Mouse (Mus musculus): ENCODE measurements around the gene Gm27029.
"Not testable (repeated sequence)": the region's sequence is repeated elsewhere in the genome, so short reads cannot be mapped to it uniquely, and the experiment has no call there.

Gene Gm27029

DNA sequence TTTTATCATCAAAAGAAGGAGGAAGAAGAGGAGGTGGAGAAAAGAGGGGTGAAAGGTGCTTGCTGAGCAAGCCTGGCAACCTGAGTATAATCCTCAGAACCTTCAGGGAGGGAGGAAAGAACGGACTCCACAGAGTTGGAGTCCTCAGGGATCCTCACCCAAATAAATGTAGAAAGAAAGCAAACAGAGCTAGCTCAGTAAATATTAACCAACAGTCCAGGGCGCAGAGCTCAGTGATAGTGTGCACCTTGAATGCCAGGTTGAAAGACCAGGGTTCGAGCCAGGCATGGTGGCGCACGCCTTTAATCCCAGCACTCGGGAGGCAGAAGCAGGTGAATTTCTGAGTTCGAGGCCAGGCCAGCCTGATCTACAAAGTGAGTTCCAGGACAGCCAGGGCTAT, 31.0 kb upstream of the Gm27029 start:
- DNase-seq, result no peak

- DNase-seq, result no peak
Observed at GRCm38 (mm10) chr11:101454702-101455101, 30.1 kb upstream of the Gm27029 start.

DNA sequence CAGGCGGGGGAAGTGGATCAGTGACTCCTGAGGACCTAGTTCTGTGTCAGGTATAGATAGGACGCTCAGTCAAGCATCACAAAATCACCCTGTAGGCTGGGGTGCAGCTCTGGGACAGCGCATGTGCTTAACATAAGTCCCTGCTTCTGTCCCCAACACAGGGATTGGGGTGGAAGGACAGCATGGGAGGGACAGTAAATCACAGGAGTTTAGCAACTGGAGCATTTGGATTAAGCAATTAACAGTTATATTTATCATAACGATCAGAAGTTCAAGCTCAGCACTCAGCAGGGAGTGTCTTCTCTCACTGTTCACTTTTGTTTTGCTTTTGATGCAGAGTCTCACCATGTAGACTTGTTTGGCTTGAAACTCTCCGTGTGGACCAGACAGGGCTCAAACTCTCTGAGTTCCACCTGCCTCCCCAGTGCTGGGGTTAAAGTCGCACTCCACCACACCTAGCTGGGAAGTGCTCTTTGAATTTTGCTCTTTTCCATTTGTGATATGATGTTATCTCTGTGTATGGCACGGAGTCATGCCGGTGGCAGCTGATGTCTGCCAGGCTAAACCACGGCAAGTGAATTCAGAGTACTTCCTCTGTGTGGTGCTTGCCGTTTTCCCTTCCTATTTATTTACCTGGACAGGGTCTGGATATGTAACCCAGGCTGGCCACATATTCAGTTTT, 27.6 kb upstream of the Gm27029 start:
- DNase-seq, result no peak

DNA sequence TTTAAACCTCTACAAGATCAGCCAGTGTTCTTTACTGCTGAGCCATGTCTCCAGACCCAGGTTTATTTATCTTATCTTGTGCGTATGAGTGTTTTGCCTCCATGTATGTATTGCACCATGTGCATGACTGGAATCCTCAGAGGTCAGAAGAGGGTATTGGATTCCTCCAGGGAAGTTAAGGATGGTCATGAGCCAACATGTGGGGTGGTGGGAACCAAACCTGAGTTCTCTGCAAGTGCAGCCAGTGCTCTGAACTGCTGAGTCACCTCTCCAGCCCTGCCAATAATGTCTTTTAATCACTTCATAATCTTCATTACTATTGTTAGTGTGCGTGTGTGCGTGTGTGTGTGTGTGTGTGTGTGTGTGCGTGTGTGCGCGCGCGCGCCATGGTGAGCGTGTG, 26.9 kb upstream of the Gm27029 start:
- no peak for DNase-seq

DNA sequence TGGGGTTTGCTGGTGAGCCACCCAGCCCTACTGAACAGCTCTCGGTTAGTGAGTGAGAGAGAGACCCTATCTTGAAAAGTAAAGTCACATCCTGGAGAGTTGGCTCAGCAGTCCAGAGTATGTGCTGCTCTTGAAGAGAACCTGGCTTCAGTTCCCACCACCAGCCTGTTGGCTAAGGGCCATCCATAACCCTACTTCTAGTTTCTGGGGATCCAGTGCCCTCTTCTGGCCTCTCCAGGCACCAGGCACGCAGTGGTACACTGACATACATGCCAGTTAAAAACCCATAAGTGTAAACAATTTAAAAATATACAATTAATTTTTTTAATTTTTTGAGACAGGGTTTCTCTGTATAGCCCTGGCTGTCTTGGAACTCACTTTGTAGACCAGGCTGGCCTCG, 25.8 kb upstream of the Gm27029 start:
- DNase-seq, result no peak

GRCm38 (mm10) chr11:101449596-101449995, 25.0 kb upstream of the Gm27029 start:
- DNase-seq, result not testable (repeated sequence)

GRCm38 (mm10) chr11:101448899-101449298, 24.3 kb upstream of the Gm27029 start:
- DNase-seq, result no peak

DNA sequence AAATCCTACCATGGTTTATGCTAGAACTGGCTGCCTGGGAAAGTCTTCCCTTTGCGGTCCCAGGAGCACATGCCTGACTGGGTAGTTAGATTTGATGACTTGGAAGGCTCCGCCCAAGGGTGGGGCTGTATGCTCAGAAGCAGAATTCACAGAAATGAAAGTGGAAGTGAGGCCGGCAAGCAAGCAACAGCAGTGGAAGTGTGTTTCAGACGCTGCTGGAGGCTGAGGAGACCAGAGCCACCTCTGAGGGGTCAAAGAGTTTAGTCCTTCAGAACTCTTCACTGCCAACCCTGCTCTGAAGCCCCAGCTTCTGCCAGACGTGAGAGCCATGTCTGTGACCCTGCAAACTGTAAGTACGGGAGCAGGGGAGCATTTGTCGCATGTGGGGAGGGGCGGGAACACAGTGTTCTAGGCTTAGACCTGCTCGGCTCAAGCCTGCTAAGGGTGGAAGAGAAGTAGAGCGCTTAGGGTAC, 23.7 kb upstream of the Gm27029 start, which contains the start of gene Ifi35:
Gene Ifi35, plus strand, starts transcription at position 134 of the 473 bp plus-strand sequence.
- peak; percentile 48 for DNase-seq

GRCm38 (mm10) chr11:101447786-101448185, 23.2 kb upstream of the Gm27029 start:
- no peak for DNase-seq

GRCm38 (mm10) chr11:101446860-101447259, 22.3 kb upstream of the Gm27029 start:
- not testable (repeated sequence) for DNase-seq

GRCm38 (mm10) chr11:101446319-101446718, 21.7 kb upstream of the Gm27029 start:
- DNase-seq, result no peak

DNA sequence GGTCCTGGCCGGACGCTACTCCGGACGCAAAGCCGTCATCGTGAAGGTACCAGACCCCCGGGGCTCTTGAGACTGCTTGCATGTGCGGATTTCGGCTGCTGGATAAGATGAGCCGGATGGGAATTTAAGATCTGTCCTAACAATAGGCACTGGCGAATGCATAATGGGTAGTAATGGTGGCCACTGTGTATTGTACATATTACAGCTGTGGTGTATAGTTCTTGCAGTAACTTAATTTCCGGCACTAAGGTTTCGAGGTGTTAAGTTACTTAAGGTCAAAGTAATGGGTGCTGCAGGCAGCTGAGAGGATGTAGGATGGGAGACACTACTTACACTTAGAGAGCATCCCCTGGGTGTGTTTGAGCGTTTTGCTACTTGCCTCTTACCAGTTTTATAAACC, 18.2 kb upstream of the Gm27029 start:
- no peak for DNase-seq

DNA sequence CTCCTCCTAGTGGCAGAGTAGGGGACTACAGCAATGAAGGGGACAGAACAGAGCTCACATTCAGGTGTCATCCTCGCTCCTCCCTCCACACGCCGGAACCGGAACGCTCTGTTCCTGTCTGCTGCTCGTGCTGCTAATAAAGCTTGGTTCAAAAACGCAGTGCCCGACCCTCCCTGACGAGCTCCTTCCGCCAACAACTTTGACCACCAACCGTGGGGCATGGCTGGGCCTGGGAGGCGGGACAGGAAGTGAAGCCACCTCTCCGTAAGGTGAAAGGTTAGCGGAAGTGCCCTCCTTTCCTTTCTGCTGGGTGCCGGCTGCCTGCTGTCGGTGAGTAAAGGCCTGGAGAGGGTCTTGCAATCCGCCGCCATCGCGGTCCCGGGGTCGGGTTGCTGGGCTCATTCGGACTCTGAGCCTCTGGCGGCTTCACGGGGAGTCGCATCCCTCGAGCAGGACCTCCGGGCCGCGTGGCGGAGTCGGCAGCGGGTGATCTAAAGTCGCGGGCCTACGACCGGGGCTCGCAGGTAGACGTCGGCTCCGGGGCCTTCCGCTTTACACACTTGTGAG, 17.6 kb upstream of the Gm27029 start, which contains the start of gene Rpl27:
Gene Rpl27, plus strand, starts transcription at position 172 of the 567 bp plus-strand sequence.
- peak; percentile 99 for DNase-seq

DNA sequence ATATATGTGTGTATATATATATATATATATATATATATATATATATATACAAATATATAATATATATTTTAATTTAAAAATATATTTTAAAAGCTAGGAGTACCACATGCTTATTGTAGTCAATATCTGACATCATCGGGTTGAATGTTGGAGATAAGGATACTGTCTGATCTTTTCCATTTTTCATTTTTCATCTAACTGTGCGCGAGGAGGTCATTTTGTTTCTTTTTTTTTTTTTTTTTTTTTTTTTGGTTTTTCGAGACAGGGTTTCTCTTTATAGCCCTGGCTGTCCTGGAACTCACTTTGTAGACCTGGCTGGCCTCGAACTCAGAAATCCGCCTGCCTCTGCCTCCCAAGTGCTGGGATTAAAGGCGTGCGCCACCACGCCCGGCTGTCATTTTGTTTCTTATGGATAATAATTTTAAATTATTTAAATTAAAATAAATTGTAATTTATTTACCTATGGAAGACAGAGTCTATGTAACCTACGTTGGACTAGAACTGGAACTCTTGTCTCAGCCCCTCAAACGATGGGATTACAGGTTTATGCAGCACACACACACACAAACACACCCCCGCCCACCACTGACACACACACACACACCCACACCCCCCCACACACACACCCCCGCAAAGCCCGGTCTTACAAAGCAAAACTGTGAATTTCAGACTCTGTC, 17.0 kb upstream of the Gm27029 start:
- DNase-seq, result not testable (repeated sequence)

- DNase-seq, result not testable (repeated sequence)
Observed at GRCm38 (mm10) chr11:101438006-101438405, 13.4 kb upstream of the Gm27029 start.

DNA sequence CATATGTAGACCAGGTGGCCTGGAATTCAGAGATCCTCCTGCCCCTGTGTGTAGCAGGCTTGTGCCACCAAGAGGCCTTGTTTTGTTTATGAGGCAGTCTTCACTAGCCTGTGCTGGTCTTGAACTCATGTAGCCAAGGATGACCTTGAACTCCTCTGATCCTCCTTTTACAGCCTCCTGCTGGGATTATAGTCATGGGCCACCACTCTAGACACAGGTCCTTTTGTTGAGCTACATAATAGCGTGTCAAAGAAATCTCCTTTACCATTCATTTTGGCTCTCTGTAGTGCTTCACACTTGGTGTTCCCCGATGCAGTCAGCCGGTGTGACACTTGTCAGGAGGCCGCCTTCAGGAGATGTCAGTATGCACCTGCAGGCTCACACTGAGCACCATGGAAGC, 12.3 kb upstream of the Gm27029 start:
- DNase-seq, result no peak

DNA sequence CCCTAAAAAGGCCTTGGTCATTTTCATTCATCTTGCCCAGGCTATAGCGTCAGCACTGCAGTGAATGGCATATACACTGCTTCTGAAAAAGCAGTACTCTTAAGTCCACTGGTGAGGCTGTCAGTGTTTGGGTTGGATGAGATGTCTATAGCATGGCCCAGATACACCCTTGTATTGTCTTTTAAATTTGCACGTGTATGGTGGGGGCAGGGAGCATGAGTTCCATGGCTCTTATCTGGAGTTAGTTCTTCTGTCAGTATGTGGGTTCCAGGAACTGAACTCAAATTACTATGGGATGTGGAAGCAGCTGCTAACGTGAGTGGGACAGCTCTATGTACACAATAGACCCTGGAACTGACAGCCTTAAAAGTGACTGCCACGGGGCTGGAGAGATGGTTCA, 11.2 kb upstream of the Gm27029 start:
- no peak for DNase-seq

GRCm38 (mm10) chr11:101433396-101433795, 8.8 kb upstream of the Gm27029 start:
- no peak for DNase-seq

GRCm38 (mm10) chr11:101431327-101431726, 6.7 kb upstream of the Gm27029 start:
- DNase-seq, result no peak

GRCm38 (mm10) chr11:101426165-101426564, 1.6 kb upstream of the Gm27029 start:
- DNase-seq, result no peak

GRCm38 (mm10) chr11:101424925-101425813, 573 bp upstream of the Gm27029 start, which contains the start of the genes Rundc1 and Ptges3l:
Gene Rundc1 (plus strand): TSS chr11:101425085.
Gene Ptges3l (minus strand): TSS chr11:101425333.
- peak; percentile 98 for DNase-seq

- DNase-seq, result no peak
Observed at GRCm38 (mm10) chr11:101420148-101420547, 4.4 kb downstream of the Gm27029 start.

- no peak for DNase-seq
Observed at GRCm38 (mm10) chr11:101419610-101420009, 5.0 kb downstream of the Gm27029 start.

Measured in layer of hippocampus, adult 9-11 months (tissue).